4 mouse cellular contexts compared by ENCODE assay signal in the genomic region with DNA sequence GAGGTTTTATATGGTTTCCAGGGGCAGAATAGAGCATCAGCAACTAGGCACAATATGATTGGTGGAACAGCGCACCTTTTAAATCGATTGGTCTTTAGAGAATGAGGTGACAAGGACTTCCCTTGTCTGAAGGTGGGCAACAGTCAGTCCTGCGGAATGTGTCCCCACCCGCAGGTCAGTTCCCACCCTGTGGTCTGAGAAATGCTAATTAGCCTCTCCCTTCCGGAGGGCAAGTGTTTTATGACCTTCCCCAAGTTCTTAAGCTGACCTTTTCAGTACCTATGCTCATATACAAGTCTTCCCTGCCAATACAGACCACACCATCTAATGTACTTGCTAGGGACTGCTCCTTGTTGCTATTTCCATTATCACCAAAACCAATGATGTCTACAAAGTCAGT.
DNase-seq lines count a peak whose midpoint lies in the region; TF ChIP-seq lines count a peak whose summit lies in the region.
"Not testable (repeated sequence)": the region's sequence is repeated elsewhere in the genome, so short reads cannot be mapped to it uniquely, and the experiment has no call there.

No protein-coding gene starts in this region.

- DNase-seq in ES-CJ7 (ENCODE audit: low read depth, low spot score) (peak; percentile 39), R1 (ENCODE audit: low read depth, low spot score) (peak; percentile 63)
- DNase-seq in ES-E14 (ENCODE audit: low read depth, low spot score): not testable (repeated sequence)

- TF ChIP-seq CTCF in ES-Bruce4 (IDR thresholded peaks at IDR 0.05; ENCODE audit: low read depth, low read length): not testable (repeated sequence)

- H3K4me3 ChIP-seq in ES-Bruce4 (ENCODE audit: low read depth, low read length); ES-E14 (ENCODE audit: insufficient read depth in 1 of 2, low read depth in 1 of 2, low read length in 2 of 2, poor library complexity in 1 of 2, severe bottlenecking in 1 of 2): not testable (repeated sequence)

- H3K36me3 ChIP-seq in ES-Bruce4 (ENCODE audit: control insufficient read depth, insufficient read depth, low read length, poor library complexity, severe bottlenecking); ES-E14 (ENCODE audit: control insufficient read depth, insufficient read depth, low read length, poor library complexity, severe bottlenecking): not testable (repeated sequence)

- not testable (repeated sequence) for H3K4me1 ChIP-seq in ES-Bruce4 (ENCODE audit: control insufficient read depth, insufficient read depth, low read length); ES-E14 (ENCODE audit: control insufficient read depth in 2 of 2, insufficient read depth in 2 of 2, low read length in 2 of 2, poor library complexity in 1 of 2)

- peaks cover 21% of the 10 kb centered on the region for H3K9me3 ChIP-seq in ES-Bruce4 (replicated peaks; ENCODE audit: control insufficient read depth, insufficient read depth, low read length, poor library complexity, severe bottlenecking)
- H3K9me3 ChIP-seq in ES-E14 (ENCODE audit: control insufficient read depth, insufficient read depth, low read depth, low read length): not testable (repeated sequence)

- not testable (repeated sequence) for TF ChIP-seq POLR2A in ES-Bruce4 (IDR thresholded peaks at IDR 0.05; ENCODE audit: insufficient read depth, low read length)

- not testable (repeated sequence) for H3K9ac ChIP-seq in ES-Bruce4 (ENCODE audit: low read depth, poor library complexity, severe bottlenecking); ES-E14 (ENCODE audit: insufficient read depth, low read depth, low read length, poor library complexity, severe bottlenecking)

- TF ChIP-seq EP300 in ES-Bruce4 (IDR thresholded peaks at IDR 0.05; ENCODE audit: insufficient read depth, low read depth, low read length): peak; percentile 88

- peak overlapping the region; percentile 91 for H3K27ac ChIP-seq in ES-Bruce4 (ENCODE audit: insufficient read depth, low read length)
- H3K27ac ChIP-seq in ES-E14 (ENCODE audit: insufficient read depth, low read depth, low read length, poor library complexity, severe bottlenecking): peak overlapping the region; percentile 78

- in situ Hi-C loops in ES-E14 (cut with MboI; ENCODE audit: low sequenced_read_pairs in 2 of 2, unreplicated experiment in 2 of 2): not testable (repeated sequence)

- H3K27me3 ChIP-seq in ES-Bruce4 (ENCODE audit: control insufficient read depth, insufficient read depth, low read length, poor library complexity, severe bottlenecking): not testable (repeated sequence)
